Mouse (Mus musculus) bone marrow macrophage, adult 2 months (primary cell): ENCODE data around the gene Sppl3.

Experiments used
- CTCF ChIP-seq: IDR thresholded peaks from 2 replicates; pipeline ENCODE4 v1.5.1; 2012; ENCODE audit warnings: low read depth, mild to moderate bottlenecking, low read length, moderate library complexity
- POLR2A ChIP-seq: IDR thresholded peaks from 2 replicates; pipeline ENCODE4 v1.6.1; 2012; ENCODE audit warnings: mild to moderate bottlenecking, low read depth, low read length, borderline replicate concordance

GRCm38 (mm10) chr5:115114501-115114900, 103.6 kb downstream of the Sppl3 start:
- TF ChIP-seq CTCF = no peak
- TF ChIP-seq POLR2A = no peak
